Mouse (Mus musculus) A20 (cell line): Measurements from ENCODE around the gene Rap1b.

ENCODE experiments used
- DNase-seq: peaks from one replicate; pipeline ENCODE4 v3.0.0-alpha.2; 2011; ENCODE audit warnings: low read depth, low spot score

Gene Rap1b

GRCm38 (mm10) chr10:117818600-117818999 lies 27.2 kb downstream of the Rap1b start:
- no peak for DNase-seq

- no peak for DNase-seq
Observed at GRCm38 (mm10) chr10:117816721-117817120, 29.1 kb downstream of the Rap1b start.

GRCm38 (mm10) chr10:117812501-117812900 lies 33.3 kb downstream of the Rap1b start:
- no peak for DNase-seq

GRCm38 (mm10) chr10:117811555-117811954 lies 34.3 kb downstream of the Rap1b start:
- DNase-seq = no peak

GRCm38 (mm10) chr10:117810506-117810905 lies 35.3 kb downstream of the Rap1b start:
- DNase-seq = no peak

GRCm38 (mm10) chr10:117808068-117808467 lies 37.8 kb downstream of the Rap1b start:
- DNase-seq = peak; percentile 77

- no peak for DNase-seq
Observed at GRCm38 (mm10) chr10:117805919-117806318, 39.9 kb downstream of the Rap1b start.

- no peak for DNase-seq
Observed at GRCm38 (mm10) chr10:117803870-117804850, 41.7 kb downstream of the Rap1b start.

- DNase-seq = no peak
Observed at GRCm38 (mm10) chr10:117801886-117802285, 43.9 kb downstream of the Rap1b start.

- no peak for DNase-seq
Observed at GRCm38 (mm10) chr10:117799806-117800205, 46.0 kb downstream of the Rap1b start.

GRCm38 (mm10) chr10:117798436-117799035 lies 47.3 kb downstream of the Rap1b start:
- DNase-seq = no peak

- DNase-seq = no peak
Observed at GRCm38 (mm10) chr10:117797684-117798083, 48.2 kb downstream of the Rap1b start.

- DNase-seq = no peak
Observed at GRCm38 (mm10) chr10:117797106-117797505, 48.7 kb downstream of the Rap1b start.

- peak; percentile 34 for DNase-seq
Observed at GRCm38 (mm10) chr10:117796181-117796580, 49.7 kb downstream of the Rap1b start.

- DNase-seq = no peak
Observed at GRCm38 (mm10) chr10:117795206-117795605, 50.6 kb downstream of the Rap1b start.

- DNase-seq = peak; percentile 46
Observed at GRCm38 (mm10) chr10:117793436-117794030, 52.3 kb downstream of the Rap1b start.

GRCm38 (mm10) chr10:117792141-117793091 lies 53.4 kb downstream of the Rap1b start, which contains the start of gene Nup107:
TSS of gene Nup107 (minus strand) at chr10:117792705.
- peak; percentile 100 for DNase-seq

GRCm38 (mm10) chr10:117791171-117791470 lies 54.7 kb downstream of the Rap1b start:
- DNase-seq = no peak

- DNase-seq = no peak
Observed at GRCm38 (mm10) chr10:117790421-117791170, 55.2 kb downstream of the Rap1b start.

GRCm38 (mm10) chr10:117790011-117790410 lies 55.8 kb downstream of the Rap1b start:
- DNase-seq = no peak

GRCm38 (mm10) chr10:117784646-117785045 lies 61.2 kb downstream of the Rap1b start:
- no peak for DNase-seq
